Mouse (Mus musculus) skeletal muscle tissue, postnatal 0 days (tissue): ENCODE results near the gene Scaf1. TPM values are rescaled to one million over a fixed set of nuclear protein-coding genes. Genes with fewer than 3 reads are reported as not detected.

Source experiments
- microRNA-seq, 2 experiments: library from miRNA; unstranded; fragments of <30 nt; microRNA quantifications; one replicate each; pipeline ENCODE4; 2016
- polyA plus RNA-seq: library from polyadenylated mRNA; unstranded; fragments of >200 nt; fragmentation: Nextera tagmentation; extraction: Ambion mirVana; gene quantifications from 2 replicates; pipeline ENCODE4 v1.2.1, GENCODE M21; 2015

Gene Scaf1
- polyA plus RNA-seq: 19.9 and 21.5 TPM in 2 replicates

DNA sequence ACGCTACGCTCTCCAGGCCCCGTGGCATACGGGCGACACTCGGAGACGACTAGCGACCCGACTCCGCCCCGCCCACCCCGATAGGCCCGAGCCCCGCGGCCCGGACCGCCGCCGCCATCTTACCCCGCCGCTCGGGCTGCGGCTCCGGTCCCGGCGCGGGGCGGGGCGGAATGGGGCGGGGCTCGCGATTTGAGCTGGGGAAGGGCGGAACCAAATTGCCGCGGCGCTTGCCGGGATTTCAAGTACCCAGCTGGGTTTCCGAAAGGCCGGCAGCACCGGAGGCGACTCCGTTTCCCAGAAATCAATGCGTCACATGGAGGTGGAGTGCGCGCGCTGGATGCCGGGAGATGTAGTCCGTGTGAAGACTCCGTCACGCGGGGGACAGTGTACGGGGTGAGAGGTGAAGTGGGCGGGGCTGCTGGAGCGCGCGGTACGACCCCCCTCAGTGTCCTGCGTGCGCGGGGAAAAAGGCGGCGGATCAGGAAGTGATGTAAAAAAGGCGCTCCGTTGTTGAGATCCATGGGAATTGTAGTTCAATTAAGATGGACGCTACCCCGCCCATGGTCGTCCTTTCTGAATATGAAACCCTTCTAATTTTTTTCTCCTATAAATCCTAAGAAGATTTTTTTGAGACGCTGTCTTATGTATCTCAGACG, at the start of gene Scaf1:
Gene Scaf1 (minus strand): TSS at position 407 of the 656 bp plus-strand sequence.

DNA sequence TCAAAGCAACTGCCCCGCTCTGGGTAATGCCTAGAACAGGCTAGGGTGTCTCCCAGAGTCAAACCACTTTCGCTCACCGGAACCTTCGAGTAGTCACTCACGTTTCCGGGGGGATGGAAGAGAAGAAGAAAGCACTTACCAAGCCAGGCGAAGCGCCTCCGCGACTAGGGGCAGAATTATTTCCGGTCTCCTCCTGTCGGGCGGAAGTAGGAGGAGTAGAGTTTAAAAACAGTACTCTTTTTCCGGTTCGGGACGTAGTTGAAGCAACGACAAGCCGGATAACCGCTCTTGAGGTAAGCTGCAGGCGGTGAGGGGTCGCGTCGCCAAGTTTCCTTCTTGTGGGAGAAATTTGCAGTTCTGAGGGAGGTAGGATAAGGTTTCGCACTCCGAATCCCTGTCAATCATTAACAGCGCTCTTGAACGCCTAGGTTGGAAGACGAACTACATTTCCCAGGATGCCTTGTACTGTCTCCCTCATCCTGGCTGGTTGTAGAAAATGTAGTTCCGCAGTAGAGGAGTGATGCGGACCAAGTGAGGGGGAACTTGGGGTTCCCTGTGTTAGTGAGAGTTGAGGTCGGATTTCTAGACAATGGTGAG, 46.2 kb upstream of the Scaf1 start, which contains the start of the genes Nosip and Prrg2:
Gene Nosip (plus strand): TSS at position 191 of the 597 bp plus-strand sequence.
Gene Prrg2 (minus strand): TSS at position 439 of the 597 bp plus-strand sequence.

DNA sequence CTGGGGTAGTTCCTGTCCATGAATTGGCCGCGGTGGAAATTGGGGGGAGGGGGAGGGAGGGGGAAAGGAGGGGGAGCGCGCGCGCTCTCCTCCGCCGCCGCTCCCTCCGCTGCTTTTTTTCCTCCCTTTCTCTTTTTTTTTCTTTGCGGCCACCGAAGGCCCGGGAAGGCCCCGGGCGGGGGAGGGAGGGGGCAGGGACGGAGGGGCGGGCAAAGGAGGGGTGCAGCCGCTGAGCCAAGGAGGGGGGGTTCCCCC, 36.6 kb upstream of the Scaf1 start, which contains the start of gene Prr12:
Gene Prr12 (minus strand): TSS at position 20 of the 255 bp plus-strand sequence.

DNA sequence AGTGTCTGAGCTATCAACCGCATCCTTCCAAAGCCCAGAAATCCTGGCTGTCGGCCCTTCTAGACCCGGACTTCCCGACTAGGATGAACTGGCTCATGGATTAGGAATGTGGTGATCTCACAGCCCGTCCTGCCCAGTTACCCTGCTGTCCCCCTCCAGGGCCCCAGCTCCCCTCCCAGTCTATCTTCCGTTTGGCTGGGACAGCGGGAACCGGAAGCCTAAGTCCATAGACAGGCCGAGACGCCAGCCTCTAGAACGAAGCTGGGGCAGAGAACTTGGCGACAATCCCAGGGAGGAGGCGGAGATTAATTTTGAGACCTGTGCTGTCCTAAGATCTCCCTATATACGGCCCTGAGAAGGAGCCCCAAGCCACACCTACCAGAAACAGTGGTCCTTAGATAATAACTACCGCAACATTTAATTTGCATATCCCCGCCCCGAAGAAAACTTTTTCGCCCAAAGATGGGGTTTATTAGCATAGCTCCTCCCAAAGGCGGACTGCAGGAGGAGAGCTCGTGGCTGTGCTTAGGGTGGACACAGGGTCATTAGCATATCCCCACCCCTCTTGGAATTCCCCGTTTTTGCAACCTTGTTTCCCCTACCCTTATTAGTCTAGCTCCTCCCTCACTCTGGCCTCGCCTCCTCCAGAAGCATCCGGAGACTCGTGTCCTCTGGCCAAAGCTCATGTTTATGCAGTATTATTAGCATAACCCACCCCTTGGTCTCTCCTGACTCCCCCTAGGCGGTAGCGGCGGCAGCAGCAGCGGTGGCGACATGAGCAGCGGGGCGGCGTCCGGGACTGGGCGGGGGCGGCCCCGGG, 1.3 kb upstream of the Scaf1 start, which contains the start of gene Rras:
Gene Rras (plus strand): TSS at position 720 of the 820 bp plus-strand sequence.

DNA sequence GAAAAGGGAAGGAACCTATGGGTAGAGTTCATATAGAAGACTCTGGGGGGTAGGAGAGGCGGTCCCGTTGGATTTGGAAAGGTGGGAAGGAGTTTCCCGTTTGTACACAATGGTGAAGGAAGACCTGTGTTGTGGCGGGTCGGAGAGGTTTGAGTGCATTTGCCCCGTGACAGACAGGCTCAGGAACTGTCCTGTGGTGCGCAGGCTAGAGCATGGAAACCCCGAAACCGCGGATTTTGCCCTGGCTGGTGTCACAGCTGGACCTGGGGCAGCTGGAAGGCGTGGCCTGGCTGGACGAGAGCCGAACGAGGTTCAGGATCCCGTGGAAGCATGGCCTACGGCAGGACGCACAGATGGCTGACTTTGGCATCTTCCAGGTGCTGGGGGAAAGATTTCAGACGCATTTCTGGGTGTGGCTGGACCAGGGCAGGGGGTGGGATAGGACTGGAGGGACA, 17.6 kb downstream of the Scaf1 start, which contains the start of gene Bcl2l12:
Gene Bcl2l12 (minus strand): TSS at position 212 of the 455 bp plus-strand sequence.

DNA sequence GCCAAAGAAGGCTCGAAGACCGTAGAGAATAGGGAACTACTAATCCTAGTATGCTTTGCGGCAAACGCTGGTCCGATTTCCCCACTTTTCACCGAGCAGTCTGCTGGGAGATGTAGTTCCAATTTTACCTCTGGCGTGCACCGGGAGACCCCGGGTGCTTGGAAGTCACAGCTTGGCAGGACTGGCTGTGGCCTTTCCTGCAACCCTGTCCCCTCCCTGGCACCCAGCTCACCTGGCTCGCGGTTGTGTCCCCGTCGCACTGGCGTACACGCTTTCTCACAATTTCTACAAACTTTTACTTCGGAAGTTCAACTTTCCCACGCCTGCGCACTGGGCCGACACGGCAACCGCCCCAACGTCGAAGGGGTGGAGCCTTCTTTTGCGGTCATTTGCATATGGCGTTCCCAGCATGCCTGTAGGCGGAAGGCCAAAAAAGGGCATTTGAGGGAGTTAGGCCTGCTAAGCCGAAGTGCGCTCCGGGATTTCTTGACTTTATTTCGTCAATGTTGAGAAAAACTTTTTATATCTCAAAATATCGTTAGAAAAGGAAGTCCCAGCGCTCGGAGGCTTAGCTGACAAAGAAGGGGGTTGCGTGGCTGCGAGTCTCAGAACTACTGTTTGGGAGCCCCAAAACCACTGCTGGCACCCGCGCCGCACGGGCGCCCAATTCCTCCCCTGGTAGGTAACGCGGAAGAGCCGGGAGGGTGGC, 18.8 kb downstream of the Scaf1 start, which contains the start of gene Irf3:
Gene Irf3 (plus strand): TSS at position 418 of the 709 bp plus-strand sequence.

DNA sequence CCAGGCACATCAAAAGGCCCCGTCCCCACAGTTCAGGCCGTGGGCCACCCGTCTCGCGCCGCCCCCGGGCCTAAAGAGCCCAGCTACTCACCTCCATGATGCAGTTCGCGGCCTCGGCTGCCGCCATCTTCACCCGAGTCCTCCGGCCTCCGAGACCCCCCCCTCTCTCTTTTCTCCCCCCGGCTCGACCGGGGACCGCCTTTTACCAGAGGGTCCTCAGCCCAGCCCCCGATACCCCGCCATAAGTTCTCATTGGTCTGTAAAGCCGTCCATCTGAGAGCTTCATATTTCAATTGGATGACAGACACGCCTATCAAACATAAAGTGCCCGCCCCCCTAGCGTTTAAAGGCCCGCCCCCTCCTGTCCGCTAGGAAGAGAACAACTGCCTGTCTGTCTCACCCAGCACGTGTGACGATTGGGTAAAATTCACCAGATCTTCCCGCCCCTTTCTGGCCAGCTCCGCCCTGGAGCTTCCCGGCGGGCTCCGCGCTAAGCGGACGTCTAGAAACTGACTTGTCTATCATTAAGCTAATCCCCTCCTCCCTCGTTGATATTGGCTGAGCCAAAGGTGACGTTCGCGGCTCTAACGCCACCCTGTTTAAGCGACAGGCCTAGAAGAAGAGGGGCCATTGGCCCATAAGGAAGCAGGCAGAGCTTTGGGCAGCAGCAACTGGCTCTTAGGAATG, 29.8 kb downstream of the Scaf1 start, which contains the start of gene Prmt1:
Gene Prmt1 (minus strand): TSS at position 377 of the 687 bp plus-strand sequence.

DNA sequence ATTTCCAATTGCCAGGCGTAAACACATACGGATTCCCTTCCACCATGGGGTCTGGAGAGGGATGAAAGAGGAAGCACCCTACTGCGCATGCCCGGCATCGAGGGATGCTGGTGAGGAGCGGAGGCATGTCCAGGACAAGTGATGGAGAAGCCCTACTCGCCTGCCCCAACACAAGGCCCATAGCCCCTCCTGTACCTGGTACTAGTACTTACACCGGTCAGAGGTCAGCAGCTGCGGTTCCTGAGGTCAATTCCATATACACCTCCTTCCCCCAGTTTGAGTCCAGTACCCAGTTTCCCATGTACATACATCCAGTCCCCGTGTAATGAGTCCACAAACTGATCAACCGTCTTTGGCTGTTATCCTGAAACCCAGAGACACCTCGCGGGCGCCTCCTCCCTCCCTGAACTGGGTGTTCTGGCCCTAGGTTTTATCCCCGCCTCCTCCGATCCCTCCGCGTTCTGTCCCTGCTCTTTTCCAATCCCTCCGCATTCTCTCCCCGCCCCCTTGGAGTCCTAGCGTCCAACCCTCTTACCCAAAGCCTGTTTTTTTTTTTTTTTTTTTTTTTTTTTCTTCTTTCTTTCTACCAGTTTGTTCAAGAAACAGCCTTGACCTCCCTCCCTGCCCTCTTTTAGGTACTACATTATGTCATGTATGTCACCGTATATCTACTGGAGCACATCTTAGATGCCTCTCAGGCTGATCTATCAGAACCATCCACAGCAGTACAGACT, 41.6 kb downstream of the Scaf1 start, which contains the start of gene Cpt1c:
Gene Cpt1c (minus strand): TSS at position 469 of the 734 bp plus-strand sequence.

Small RNA genes lying within 50 kb of the gene (microRNA-seq; reads per million reads assigned to microRNA genes)
- gene Mir7054: 0.21 to 1.2 reads per million in 2 experiments

Other genes starting within 250 kb of the Scaf1 start
- gene Nup62, start 200.3 kb downstream of the Scaf1 start, polyA plus RNA-seq: 35.6 and 36.2 TPM in 2 replicates
- 1.1 and 1.4 TPM in 2 replicates for gene Il4i1, start 200.0 kb downstream of the Scaf1 start, polyA plus RNA-seq
- gene Atf5, start 199.7 kb downstream of the Scaf1 start, polyA plus RNA-seq: 5.4 and 7.6 TPM in 2 replicates
- gene Akt1s1, start 167.4 kb downstream of the Scaf1 start, polyA plus RNA-seq: 113 and 122 TPM in 2 replicates
- 69.5 and 72.2 TPM in 2 replicates for gene Tbc1d17, start 167.3 kb downstream of the Scaf1 start, polyA plus RNA-seq
- gene Pnkp, start 159.2 kb downstream of the Scaf1 start, polyA plus RNA-seq: 20.1 and 24.8 TPM in 2 replicates
- gene Ptov1, start 146.6 kb downstream of the Scaf1 start, polyA plus RNA-seq: 285 and 322 TPM in 2 replicates
- 58.9 and 61.2 TPM in 2 replicates for gene Med25, start 123.7 kb downstream of the Scaf1 start, polyA plus RNA-seq
- 17.2 and 18.5 TPM in 2 replicates for gene Fuz, start 120.3 kb downstream of the Scaf1 start, polyA plus RNA-seq
- 39.7 and 41.5 TPM in 2 replicates for gene Ap2a1, start 86.9 kb downstream of the Scaf1 start, polyA plus RNA-seq
- gene Tsks, start 73.2 kb downstream of the Scaf1 start, polyA plus RNA-seq: 0.10 and 0.15 TPM in 2 replicates
- gene Cpt1c, start 41.5 kb downstream of the Scaf1 start, polyA plus RNA-seq: 7.1 and 8.2 TPM in 2 replicates
- gene Prmt1, start 29.8 kb downstream of the Scaf1 start, polyA plus RNA-seq: 287 and 322 TPM in 2 replicates
- gene Irf3, start 18.7 kb downstream of the Scaf1 start, polyA plus RNA-seq: 46.8 and 50.0 TPM in 2 replicates
- gene Bcl2l12, start 17.7 kb downstream of the Scaf1 start, polyA plus RNA-seq: 24.3 and 26.6 TPM in 2 replicates
- 165 and 172 TPM in 2 replicates for gene Rras, start 1.6 kb upstream of the Scaf1 start, polyA plus RNA-seq
- gene Prr12, start 36.5 kb upstream of the Scaf1 start, polyA plus RNA-seq: 5.4 and 6.6 TPM in 2 replicates
- gene Nosip, start 46.1 kb upstream of the Scaf1 start, polyA plus RNA-seq: 44.0 and 45.1 TPM in 2 replicates
- gene Prrg2, start 46.3 kb upstream of the Scaf1 start, polyA plus RNA-seq: 20.2 and 23.5 TPM in 2 replicates
- gene Rcn3, start 75.9 kb upstream of the Scaf1 start, polyA plus RNA-seq: 177 and 263 TPM in 2 replicates
- 95.2 and 152 TPM in 2 replicates for gene Fcgrt, start 87.5 kb upstream of the Scaf1 start, polyA plus RNA-seq
- gene Rps11, start 108.1 kb upstream of the Scaf1 start, polyA plus RNA-seq: 745 and 781 TPM in 2 replicates
- 925 and 1,005 TPM in 2 replicates for gene Rpl13a, start 112.4 kb upstream of the Scaf1 start, polyA plus RNA-seq
- gene Gm45713, start 119.9 kb upstream of the Scaf1 start, polyA plus RNA-seq: 0.52 and 0.86 TPM in 2 replicates
- gene Flt3l, start 120.1 kb upstream of the Scaf1 start, polyA plus RNA-seq: 1.0 and 2.3 TPM in 2 replicates
- 50.8 and 52.5 TPM in 2 replicates for gene Pih1d1, start 137.9 kb upstream of the Scaf1 start, polyA plus RNA-seq
- 18.4 and 21.6 TPM in 2 replicates for gene Aldh16a1, start 138.2 kb upstream of the Scaf1 start, polyA plus RNA-seq
- gene Slc17a7, start 147.6 kb upstream of the Scaf1 start, polyA plus RNA-seq: 0.22 and 0.46 TPM in 2 replicates
- gene Gfy, start 163.2 kb upstream of the Scaf1 start, polyA plus RNA-seq: 0.15 TPM in 1 of 2 replicates, not detected in the other
- not detected in 2 replicates for gene Pth2, start 164.6 kb upstream of the Scaf1 start, polyA plus RNA-seq
- 1.0 and 2.0 TPM in 2 replicates for gene Ccdc155, start 188.5 kb upstream of the Scaf1 start, polyA plus RNA-seq
- 0.23 and 6.5 TPM in 2 replicates for gene Dkkl1, start 195.8 kb upstream of the Scaf1 start, polyA plus RNA-seq
- 28.9 and 29.6 TPM in 2 replicates for gene Tead2, start 199.4 kb upstream of the Scaf1 start, polyA plus RNA-seq
- 3.6 and 5.9 TPM in 2 replicates for gene Cd37, start 222.8 kb upstream of the Scaf1 start, polyA plus RNA-seq
- not detected in 2 replicates for gene Slc6a16, start 224.7 kb upstream of the Scaf1 start, polyA plus RNA-seq